Mouse (Mus musculus) liver, adult (tissue): ENCODE results near the gene Usp32.

Experiments used
- GATA4 ChIP-seq: IDR thresholded peaks from 2 replicates; pipeline ENCODE4 v1.6.1; 2014; ENCODE audit warnings: mild to moderate bottlenecking, low read length; ENCODE audit not compliant: insufficient replicate concordance

The Usp32 gene

DNA sequence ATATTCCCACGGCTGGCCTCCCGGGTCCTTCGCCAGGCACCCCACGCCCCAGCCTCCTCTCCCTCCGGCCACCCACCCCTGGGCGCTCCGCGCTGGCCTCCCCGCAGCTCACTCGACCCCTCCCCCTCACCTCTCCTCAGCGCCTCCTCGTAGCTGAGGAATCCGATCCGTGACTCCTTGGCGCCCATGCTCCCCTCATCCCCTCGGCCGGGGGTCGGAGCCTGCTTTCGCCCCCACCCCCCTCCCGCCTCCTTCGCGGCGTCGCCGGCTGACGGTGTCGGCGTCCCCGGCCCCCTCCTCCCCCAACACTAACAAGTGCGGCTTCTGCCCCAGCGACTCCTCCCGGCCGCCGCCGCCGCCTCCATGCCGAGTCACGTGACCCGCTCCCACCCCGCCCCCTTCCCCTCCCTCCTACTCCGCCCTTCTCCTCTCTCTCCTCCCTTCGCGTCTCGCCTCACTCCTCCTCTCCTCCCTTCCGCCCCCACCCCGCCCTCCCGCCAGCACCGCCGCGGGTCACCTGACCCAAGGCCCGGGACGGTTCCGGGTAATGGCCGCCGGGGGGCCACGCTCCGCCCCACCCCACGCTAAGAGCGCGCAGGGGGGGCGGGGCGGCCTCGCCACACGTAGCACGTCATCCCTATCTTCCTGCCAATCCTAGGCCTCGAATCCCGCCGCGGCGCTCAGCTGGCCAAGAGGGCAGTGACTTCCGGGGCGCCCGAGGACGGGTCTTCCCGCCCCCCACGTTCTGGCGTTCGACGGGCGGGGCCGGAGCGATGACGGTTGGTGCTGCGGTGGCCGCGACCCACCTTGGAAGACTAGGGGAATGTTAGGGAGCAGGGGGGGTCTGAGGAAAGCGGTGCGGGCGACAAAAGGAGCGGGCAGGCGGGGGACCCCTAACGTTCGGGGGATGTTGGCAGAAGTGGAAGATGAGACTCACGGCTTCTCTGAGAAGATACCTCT, at the start of gene Usp32:
Gene Usp32 (minus strand): TSS at position 581 of the 960 bp plus-strand sequence.
- TF ChIP-seq GATA4: peak; percentile 44; the same call in 1 of the 2 replicates

DNA sequence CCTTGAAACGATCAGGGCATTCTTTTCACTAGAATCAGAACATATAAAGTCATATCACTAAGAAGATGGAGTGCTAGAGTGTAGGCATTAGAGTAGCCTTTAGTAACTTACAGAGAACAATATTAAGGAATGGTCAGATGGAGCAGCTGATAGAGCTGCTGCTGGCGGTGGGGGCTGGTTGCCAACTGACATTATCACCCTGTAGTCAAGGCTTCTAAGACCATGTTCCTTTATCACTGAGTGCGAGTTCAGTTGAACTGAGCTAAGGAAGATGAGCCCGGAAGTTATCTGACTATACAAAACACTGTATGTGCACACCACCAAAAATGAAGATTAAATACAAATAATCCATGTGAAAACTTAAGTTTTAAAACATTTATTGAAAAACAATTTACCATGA, 49.1 kb upstream of the Usp32 start:
- no peak for TF ChIP-seq GATA4

DNA sequence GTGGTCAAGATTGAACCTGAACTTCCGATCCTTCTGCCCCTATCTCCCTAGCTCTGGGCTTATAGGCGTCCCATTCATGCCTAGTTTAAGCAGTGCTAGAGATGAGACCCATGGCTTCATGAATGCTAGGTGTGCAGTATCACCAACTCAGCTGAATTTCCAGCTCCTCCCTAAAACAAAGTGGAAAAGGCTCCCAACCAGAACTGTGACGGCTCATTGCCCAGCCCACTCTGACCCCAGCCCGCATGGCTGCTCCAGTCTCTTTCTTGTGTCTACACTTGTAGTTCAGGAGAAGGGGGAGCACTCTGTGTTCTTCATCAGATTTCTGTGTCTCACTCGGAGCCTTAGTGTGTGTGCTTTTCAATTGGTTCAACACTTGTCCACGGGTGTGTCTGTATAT, 44.9 kb upstream of the Usp32 start:
- no peak for TF ChIP-seq GATA4

DNA sequence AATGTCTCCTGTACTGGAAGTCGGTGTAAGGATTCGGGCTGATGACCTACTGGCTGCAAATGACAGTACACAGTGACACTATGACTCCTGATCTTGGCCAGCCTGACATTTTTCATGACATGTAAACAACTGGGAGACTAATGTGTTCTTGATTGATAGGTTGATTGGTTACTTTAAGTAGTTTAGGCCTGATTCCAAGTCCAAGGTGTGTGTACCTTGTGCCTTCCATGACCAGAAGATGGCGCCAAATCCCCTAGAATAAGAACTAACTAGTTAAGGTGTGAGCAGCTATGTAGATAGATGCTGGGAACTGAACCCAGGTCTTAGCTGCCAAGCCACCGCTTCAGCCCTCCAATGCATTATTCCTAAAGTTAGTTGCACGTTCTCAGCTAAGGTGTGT, 44.1 kb upstream of the Usp32 start:
- no peak for TF ChIP-seq GATA4

- no peak for TF ChIP-seq GATA4
Observed at GRCm38 (mm10) chr11:85183284-85183779, 43.4 kb upstream of the Usp32 start.

DNA sequence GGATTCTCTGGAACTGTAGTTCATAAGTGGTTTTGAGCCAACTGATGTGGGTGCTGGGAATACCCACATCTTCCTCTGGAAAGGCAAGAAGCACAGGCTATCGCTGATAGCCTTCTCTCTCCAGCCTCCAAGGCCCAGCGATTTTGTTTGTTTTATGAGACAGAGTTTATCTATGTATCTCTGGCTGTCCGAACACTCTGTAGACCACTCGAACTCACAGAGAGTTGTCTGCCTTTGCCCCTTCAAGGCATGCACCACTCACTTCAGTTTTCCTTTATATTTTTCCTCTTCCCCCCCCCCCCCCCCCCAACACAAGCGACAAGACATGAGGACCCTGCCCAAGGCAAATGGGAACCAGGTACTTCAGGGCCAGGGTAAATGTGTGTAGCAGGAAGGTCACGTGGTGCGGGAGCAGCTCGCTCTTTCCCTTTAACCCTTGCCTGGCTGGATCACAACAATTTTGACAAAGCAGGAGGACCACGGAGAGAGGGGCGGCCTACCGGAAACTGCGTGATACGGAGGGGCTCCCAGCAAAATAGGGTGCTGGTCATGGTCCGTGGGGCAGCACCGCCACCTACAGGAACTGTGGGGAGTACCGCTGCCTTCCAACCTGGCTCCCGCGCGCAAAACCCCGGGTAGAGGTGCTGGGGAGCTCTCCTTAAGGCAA, 42.8 kb upstream of the Usp32 start:
- TF ChIP-seq GATA4: no peak

DNA sequence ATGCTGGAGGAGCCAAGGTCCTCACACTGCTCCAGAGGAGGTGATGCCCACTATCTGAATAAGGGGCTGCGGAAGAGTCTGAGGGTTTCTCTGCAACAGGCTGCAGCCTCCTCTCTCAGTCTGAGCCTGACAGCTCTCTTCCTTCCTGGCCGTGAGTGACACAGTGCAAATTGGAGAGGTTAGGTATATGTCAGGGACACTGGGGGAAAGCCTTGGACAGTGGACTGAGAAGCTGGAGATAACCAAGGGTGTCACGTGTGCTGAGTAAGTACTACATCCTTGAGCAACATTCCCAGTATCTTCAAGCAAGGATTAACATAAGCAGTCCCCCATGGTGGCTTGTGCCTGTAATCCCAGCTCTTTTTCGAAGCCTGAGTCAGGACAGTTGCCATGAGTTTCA, 38.5 kb upstream of the Usp32 start:
- TF ChIP-seq GATA4: no peak

DNA sequence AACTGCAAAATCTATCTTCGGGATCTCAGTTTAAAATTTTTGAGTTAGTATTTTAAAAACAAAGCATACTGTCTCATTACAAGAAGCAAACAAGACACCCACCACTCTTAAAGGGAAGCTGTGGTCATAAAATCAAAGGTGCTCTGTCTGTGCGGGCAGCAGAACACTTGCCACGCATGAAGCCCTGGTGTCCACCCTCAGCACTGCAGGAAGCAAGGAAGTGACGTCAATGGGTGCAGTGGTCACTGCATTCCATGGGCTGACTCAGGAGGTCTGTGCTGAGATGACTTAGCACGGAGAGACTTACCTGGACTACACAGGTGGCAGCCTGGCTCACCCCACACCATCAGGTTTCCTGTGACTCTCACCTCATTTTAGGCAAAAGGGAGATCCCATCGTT, 37.8 kb upstream of the Usp32 start:
- TF ChIP-seq GATA4: no peak

GRCm38 (mm10) chr11:85175941-85176340, 36.0 kb upstream of the Usp32 start:
- no peak for TF ChIP-seq GATA4

DNA sequence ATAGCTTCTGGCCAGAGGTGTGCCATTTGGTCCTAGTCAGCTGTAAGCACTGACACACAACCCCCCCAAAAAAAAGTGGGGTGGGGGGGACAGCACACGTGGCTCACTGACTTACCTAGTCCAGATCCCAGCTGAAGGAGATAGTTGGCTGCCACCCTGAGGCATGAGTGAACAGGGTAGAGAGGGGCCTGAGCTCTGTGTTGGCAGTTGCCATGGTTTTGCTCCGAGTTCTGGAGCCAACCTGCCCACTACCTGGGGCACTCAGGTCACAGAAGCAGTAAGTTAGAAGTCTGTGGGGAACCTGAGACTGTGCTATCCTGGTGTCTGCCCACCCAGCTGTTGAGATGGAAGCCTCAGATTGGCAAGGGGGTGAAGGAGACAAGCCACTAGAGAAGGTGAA, 30.9 kb upstream of the Usp32 start:
- TF ChIP-seq GATA4: no peak

DNA sequence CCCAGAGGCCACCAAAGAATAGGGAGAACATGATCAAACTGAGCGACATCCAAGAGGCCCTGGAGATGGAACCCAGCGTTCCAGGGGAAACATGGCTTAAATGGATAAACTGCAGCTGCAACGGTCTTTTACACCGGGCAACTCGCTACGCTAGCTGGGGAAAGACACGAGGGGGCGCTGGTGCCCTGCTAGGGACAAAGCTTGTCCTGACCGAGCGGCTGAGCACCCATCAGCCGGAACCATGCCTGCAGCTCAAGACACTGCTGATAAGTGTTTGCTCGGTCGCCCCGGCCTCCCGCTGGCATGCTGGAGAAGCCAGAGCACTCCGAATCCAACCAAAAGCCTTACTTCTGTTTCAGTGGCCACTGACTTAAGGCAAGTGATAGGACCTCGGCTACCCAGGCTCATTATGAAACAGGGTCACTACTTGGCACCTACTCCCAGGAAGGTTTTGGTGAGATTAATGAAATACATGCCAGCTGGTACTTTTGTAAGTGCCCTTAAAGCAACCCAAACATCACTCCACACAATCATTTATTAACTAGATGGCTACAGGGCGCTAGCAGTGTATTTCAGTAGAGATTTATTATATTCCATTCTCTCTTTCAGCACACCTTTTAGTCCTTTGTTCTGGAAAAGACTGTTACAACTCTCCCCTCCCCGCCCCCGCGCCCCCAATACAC, 30.2 kb upstream of the Usp32 start, which contains the start of gene 1700125H20Rik:
Gene 1700125H20Rik (plus strand): TSS at position 347 of the 683 bp plus-strand sequence.
- TF ChIP-seq GATA4: peak; percentile 65; the same call in 1 of the 2 replicates

- no peak for TF ChIP-seq GATA4
Observed at GRCm38 (mm10) chr11:85167503-85167902, 27.5 kb upstream of the Usp32 start.

GRCm38 (mm10) chr11:85164371-85164770, 24.4 kb upstream of the Usp32 start:
- no peak for TF ChIP-seq GATA4

DNA sequence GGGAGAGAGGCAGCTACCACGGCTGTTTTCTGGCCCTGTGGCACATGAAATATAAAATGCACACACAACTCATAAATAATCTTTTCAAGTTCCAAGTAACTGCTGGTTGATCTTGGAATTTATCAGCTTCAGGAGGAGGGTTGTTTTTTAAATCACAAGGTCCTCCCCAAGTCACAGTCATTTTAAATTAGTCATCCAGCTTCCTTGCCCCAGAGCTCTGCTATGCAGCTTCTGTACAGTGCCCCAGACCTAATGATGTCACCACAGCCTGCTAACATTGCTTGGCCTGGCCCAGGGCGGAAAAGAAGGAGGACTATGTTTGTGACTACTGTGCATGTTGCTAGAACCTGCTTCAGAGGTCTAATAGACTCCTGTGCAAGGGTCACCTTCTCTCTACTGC, 17.3 kb upstream of the Usp32 start:
- TF ChIP-seq GATA4: no peak

DNA sequence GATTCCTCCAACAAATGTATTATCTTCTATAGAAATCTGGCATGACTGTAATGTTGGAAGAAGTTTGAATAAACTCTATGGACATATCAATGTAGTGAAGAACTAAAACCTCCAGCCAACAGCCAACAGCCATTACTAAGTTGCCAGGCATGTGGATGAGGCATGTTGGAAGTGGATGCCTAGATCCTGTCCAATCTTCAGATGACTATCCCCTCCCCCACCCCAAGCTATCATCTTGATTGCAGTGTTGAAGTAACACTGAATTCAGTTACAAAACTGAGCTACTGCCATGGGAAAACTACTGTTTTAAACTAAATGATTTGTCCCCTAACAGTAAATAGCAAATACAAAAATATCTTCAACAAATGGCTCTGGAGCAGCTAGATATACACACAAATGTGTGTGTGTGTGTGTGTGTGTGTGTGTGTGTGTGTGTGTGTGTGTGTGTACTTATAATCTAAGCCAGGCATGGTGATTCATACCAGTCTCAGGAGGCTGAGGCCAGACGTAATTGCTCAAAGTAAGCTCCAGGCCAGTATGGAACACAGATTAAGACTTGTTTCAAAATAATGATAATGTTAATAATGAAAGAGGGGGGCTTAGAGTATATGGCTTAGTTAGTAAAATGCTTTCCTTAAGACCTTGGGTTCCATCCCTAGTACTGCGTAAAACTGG, 12.4 kb upstream of the Usp32 start:
- TF ChIP-seq GATA4: no peak
